Mouse (Mus musculus) heart, embryonic 12.5 days (tissue): ENCODE results near the gene Zfp617. TPM values are rescaled to one million over a fixed set of nuclear protein-coding genes. Genes with fewer than 3 reads are reported as not detected.

Experiments used
- ATAC-seq: fragments of 200-750 bp; cut with Nextera tagmentation; 2 replicates; pipeline ENCODE4 v1.8.0; 2017; ENCODE audit warnings: moderate TSS enrichment, moderate library complexity; ENCODE audit not compliant: insufficient number of reproducible peaks, low FRiP score
- H3K27ac ChIP-seq: fragments of 300-500 bp; sonication (generic); 2 replicates; pipeline ENCODE4 v1.5.1; 2016; ENCODE audit warnings: mild to moderate bottlenecking, moderate library complexity; ENCODE audit not compliant: poor library complexity, severe bottlenecking
- H3K27me3 ChIP-seq: fragments of 300-500 bp; sonication (generic); replicated peaks from 2 replicates; pipeline ENCODE4 v1.6.1; 2016; ENCODE audit warnings: mild to moderate bottlenecking, moderate library complexity
- H3K36me3 ChIP-seq: fragments of 300-500 bp; sonication (generic); 2 replicates; pipeline ENCODE4 v1.6.1; 2016; ENCODE audit warnings: mild to moderate bottlenecking, moderate library complexity
- H3K4me1 ChIP-seq: fragments of 300-500 bp; sonication (generic); replicated peaks from 2 replicates; pipeline ENCODE4 v1.6.1; 2016; ENCODE audit warnings: mild to moderate bottlenecking
- H3K4me2 ChIP-seq: fragments of 300-500 bp; sonication (generic); 2 replicates; pipeline ENCODE4 v1.6.1; 2016; ENCODE audit warnings: mild to moderate bottlenecking, moderate library complexity
- H3K4me3 ChIP-seq: fragments of 300-500 bp; sonication (generic); 2 replicates; pipeline ENCODE4 v1.5.1; 2016; ENCODE audit warnings: mild to moderate bottlenecking
- H3K9ac ChIP-seq: fragments of 300-500 bp; sonication (generic); 2 replicates; pipeline ENCODE4 v1.6.1; 2016; ENCODE audit warnings: mild to moderate bottlenecking, moderate library complexity
- H3K9me3 ChIP-seq: fragments of 300-500 bp; sonication (generic); replicated peaks from 2 replicates; pipeline ENCODE4 v1.6.1; 2016; ENCODE audit warnings: mild to moderate bottlenecking, moderate library complexity
- WGBS: fragments of 180-500 bp; shearing (Covaris S2); methylation state at CpG from one replicate; pipeline ENCODE4 v1.1.7; 2016; 5-methylcytosine and 5-hydroxymethylcytosine counted together
- polyA plus RNA-seq: library from polyadenylated mRNA; unstranded; fragments of >200 nt; fragmentation: Nextera tagmentation; extraction: Ambion mirVana; gene quantifications from 2 replicates; pipeline ENCODE4 v1.2.1, GENCODE M21; 2016

Zfp617 gene
- polyA plus RNA-seq, 1 experiment from 2014 or later, result 28.1 TPM

DNA sequence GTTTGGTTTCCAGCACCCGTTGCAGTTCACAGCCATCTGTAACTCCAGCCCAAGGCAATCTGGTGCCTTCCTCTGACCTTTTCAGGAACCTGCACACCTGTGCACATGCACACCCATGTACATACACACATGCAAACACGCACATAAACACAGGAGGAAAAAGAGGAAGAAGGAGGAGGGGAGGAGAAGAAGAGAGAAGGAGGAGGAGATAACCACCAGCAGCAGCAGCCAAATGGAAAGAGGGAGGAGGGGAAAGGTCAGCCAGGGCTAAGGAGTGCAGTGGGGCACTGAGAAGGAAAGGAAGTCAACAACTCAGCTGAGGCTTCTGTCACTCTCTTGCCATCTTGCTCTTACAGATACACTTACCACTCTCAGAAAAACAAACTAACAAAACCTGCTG lies 72.6 kb downstream of the Zfp617 start:
- 50% methylated on average over 2 of the region's 2 CpGs for WGBS
- Histone ChIP-seq H3K4me1 (peaks cover 6% of the 10 kb centered on the region; the same call in 1 of the 2 replicates), H3K9ac (no peak overlapping the region), H3K4me3 (no peak overlapping the region), H3K9me3 (no peaks in the 10 kb centered on the region), H3K27me3 (no peaks in the 10 kb centered on the region), H3K36me3 (no peaks in the 10 kb centered on the region), H3K4me2 (no peak overlapping the region), H3K27ac (no peak overlapping the region)
- no peak for ATAC-seq

- WGBS, result 76% methylated on average over 4 of the region's 4 CpGs
Measured at GRCm38 (mm10) chr8:71981456-71981855, 73.0 kb downstream of the Zfp617 start.

More at GRCm38 (mm10) chr8:71981456-71981855, 73.0 kb downstream of the Zfp617 start:
- H3K4me2 ChIP-seq, result no peak overlapping the region
- no peak overlapping the region for H3K27ac ChIP-seq
- H3K4me1 ChIP-seq, result peaks cover 6% of the 10 kb centered on the region; the same call in 1 of the 2 replicates
- ATAC-seq, result no peak
- no peak overlapping the region for H3K4me3 ChIP-seq
- H3K27me3 ChIP-seq, result no peaks in the 10 kb centered on the region
- no peak overlapping the region for H3K9ac ChIP-seq
- H3K9me3 ChIP-seq, result no peaks in the 10 kb centered on the region
- H3K36me3 ChIP-seq, result no peaks in the 10 kb centered on the region

Other genes with a start within 250 kb of the Zfp617 start
- 0.47 and 0.64 TPM in 2 replicates for gene Unc13a, start 236.9 kb upstream of the Zfp617 start, polyA plus RNA-seq
- 10.6 and 11.8 TPM in 2 replicates for gene Jak3, start 232.3 kb upstream of the Zfp617 start, polyA plus RNA-seq
- gene Insl3, start 219.4 kb upstream of the Zfp617 start, polyA plus RNA-seq, result 2.0 and 2.4 TPM in 2 replicates
- gene B3gnt3, start 206.8 kb upstream of the Zfp617 start, polyA plus RNA-seq, result 3.4 and 3.7 TPM in 2 replicates
- 1.6 and 2.1 TPM in 2 replicates for gene Fcho1, start 182.9 kb upstream of the Zfp617 start, polyA plus RNA-seq
- 4.4 and 5.9 TPM in 2 replicates for gene Zfp709, start 26.6 kb upstream of the Zfp617 start, polyA plus RNA-seq
- gene Zfp882, start within 50 bp of the Zfp617 start, polyA plus RNA-seq, result 2.4 and 2.9 TPM in 2 replicates
- gene Zfp961, start 42.4 kb downstream of the Zfp617 start, polyA plus RNA-seq, result 14.6 and 14.9 TPM in 2 replicates
- 0.18 and 0.32 TPM in 2 replicates for gene Cyp4f18, start 101.0 kb downstream of the Zfp617 start, polyA plus RNA-seq
- not detected in 2 replicates for gene Olfr372, start 132.6 kb downstream of the Zfp617 start, polyA plus RNA-seq
- gene Olfr373, start 174.5 kb downstream of the Zfp617 start, polyA plus RNA-seq, result not detected in 2 replicates
- 0.14 TPM in 1 of 2 replicates, not detected in the other for gene Olfr374, start 198.4 kb downstream of the Zfp617 start, polyA plus RNA-seq
- 399 and 414 TPM in 2 replicates for gene Tpm4, start 226.3 kb downstream of the Zfp617 start, polyA plus RNA-seq